Mouse (Mus musculus) embryonic facial prominence, embryonic 10.5 days (tissue): ENCODE measurements around the gene D8Ertd738e. TPM values are rescaled to one million over a fixed set of nuclear protein-coding genes. Genes with fewer than 3 reads are reported as not detected.

Source experiments
- DNase-seq: peaks from one replicate; pipeline ENCODE4 v3.0.0-alpha.2; 2017; ENCODE audit warnings: low spot score
- H3K27ac ChIP-seq: fragments of 300-500 bp; sonication (generic); replicated peaks from 2 replicates; pipeline ENCODE4 v1.5.1; 2016; ENCODE audit warnings: mild to moderate bottlenecking
- H3K27me3 ChIP-seq: fragments of 300-500 bp; sonication (generic); replicated peaks from 2 replicates; pipeline ENCODE4 v1.6.1; 2016; ENCODE audit warnings: low read depth, mild to moderate bottlenecking; ENCODE audit not compliant: poor library complexity, severe bottlenecking
- H3K36me3 ChIP-seq: fragments of 300-500 bp; sonication (generic); replicated peaks from 2 replicates; pipeline ENCODE4 v1.6.1; 2016; ENCODE audit warnings: mild to moderate bottlenecking, moderate library complexity
- H3K4me1 ChIP-seq: fragments of 300-500 bp; sonication (generic); 2 replicates; pipeline ENCODE4 v1.6.1; 2016
- H3K4me3 ChIP-seq: fragments of 300-500 bp; sonication (generic); 2 replicates; pipeline ENCODE4 v1.5.1; 2016; ENCODE audit warnings: mild to moderate bottlenecking, moderate library complexity
- H3K9me3 ChIP-seq: fragments of 300-500 bp; sonication (generic); 2 replicates; pipeline ENCODE4 v1.6.1; 2016; ENCODE audit warnings: mild to moderate bottlenecking
- whole genome bisulfite sequencing: fragments of 180-500 bp; shearing (Covaris S2); methylation state at CpG from one replicate; pipeline ENCODE4 v1.1.7; 2016; 5-methylcytosine and 5-hydroxymethylcytosine counted together
- polyA plus RNA-seq: library from polyadenylated mRNA; unstranded; fragments of >200 nt; fragmentation: Nextera tagmentation; extraction: Ambion mirVana; gene quantifications from 2 replicates; pipeline ENCODE4 v1.2.1, GENCODE M21; 2016

Gene D8Ertd738e
- polyA plus RNA-seq, 1 experiment from 2014 or later: 427 TPM

DNA sequence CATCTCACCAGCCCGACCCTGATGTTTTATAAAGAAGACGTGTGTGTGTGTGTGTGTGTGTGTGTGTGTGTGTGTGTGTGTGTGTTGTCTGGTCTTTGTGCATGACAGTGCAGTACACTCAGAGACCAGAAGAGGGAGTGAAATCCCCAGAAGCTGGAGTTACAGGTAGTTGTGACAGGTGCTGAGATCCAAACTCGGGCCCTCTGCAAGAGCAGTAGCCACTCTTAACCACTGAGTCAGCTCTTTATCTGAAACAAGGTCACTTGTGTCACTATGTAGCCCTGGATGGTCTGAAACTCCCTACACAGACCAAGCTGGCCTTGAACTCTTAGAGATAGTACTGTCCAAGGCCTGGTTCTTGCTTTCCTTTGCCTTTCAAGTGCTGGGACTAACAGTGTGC, 42.9 kb downstream of the D8Ertd738e start:
- H3K9me3 ChIP-seq: no peaks in the 10 kb centered on the region
- WGBS: 92% methylated on average over 3 of the region's 3 CpGs
- no peak for DNase-seq
- H3K36me3 ChIP-seq: peaks cover 48% of the 10 kb centered on the region
- H3K4me3 ChIP-seq: no peak overlapping the region
- H3K27me3 ChIP-seq: peaks cover 12% of the 10 kb centered on the region
- no peak overlapping the region for H3K27ac ChIP-seq
- H3K4me1 ChIP-seq: peaks cover 53% of the 10 kb centered on the region

DNA sequence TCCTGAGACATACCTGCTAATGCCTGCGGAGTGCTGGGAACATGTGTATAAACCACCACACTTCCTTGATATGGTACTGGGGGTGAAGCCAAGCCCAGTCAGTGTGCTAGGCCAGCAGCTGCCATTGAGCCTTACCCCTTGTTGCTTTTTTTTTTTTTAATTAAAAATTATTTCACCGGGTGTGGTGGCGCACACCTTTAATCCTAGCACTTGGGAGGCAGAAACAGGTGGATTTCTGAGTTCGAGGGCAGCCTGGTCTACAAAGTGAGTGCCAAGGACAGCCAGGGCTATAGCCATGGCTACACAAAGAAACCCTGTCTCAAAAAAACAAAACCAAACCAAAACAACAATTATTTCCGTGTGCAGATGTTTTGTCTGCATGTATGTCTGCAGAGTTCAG, 44.4 kb downstream of the D8Ertd738e start:
- Histone ChIP-seq H3K27me3 (peaks cover 18% of the 10 kb centered on the region), H3K27ac (no peak overlapping the region), H3K9me3 (no peaks in the 10 kb centered on the region), H3K4me3 (no peak overlapping the region), H3K36me3 (peaks cover 37% of the 10 kb centered on the region), H3K4me1 (peaks cover 65% of the 10 kb centered on the region)
- WGBS: 91% methylated on average over 5 of the region's 5 CpGs
- no peak for DNase-seq

DNA sequence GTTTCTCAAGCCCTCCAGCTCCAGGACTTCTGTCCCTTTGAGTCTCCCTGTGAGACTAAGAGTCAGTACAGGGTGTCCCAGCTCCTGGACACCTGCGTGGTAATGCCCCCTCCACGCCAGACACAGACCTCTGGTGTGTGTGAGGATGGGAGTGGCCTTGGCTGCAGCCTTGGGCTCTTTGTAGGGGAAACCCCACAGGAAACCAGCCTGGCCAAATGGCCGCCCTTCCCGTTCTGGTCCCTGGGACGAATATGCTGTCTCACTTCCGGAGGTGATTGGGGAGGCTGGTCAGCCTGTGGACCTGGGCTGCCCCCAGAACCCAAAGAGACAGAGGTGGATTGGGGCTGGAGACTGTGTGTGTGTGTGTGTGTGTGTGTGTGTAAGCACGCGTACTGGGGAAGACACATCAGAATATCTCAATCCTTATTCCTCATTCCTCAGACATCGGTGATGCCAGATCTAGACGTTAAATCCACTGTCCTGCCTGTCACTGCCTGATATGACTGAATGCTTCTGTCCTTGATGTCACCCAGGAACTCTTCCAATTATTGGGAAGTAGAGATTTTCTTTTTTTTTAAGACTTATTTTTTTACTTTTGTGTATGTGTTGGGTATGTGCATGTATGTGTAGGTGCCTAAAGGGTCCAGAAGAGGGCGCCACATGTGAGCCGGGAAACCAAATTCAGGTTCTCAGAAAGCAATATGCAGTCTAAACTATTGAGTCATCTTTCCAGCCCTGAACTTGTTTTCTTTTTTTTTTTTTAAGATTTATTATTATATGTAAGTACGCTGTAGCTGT, 45.3 kb downstream of the D8Ertd738e start:
- DNase-seq: no peak
- H3K36me3 ChIP-seq: peaks cover 28% of the 10 kb centered on the region
- H3K27ac ChIP-seq: peak overlapping the region; percentile 87
- WGBS: 54% methylated on average over 13 of the region's 13 CpGs
- peak overlapping the region; percentile 70 for H3K4me3 ChIP-seq
- H3K9me3 ChIP-seq: no peaks in the 10 kb centered on the region
- peaks cover 18% of the 10 kb centered on the region for H3K27me3 ChIP-seq
- peaks cover 69% of the 10 kb centered on the region for H3K4me1 ChIP-seq

DNA sequence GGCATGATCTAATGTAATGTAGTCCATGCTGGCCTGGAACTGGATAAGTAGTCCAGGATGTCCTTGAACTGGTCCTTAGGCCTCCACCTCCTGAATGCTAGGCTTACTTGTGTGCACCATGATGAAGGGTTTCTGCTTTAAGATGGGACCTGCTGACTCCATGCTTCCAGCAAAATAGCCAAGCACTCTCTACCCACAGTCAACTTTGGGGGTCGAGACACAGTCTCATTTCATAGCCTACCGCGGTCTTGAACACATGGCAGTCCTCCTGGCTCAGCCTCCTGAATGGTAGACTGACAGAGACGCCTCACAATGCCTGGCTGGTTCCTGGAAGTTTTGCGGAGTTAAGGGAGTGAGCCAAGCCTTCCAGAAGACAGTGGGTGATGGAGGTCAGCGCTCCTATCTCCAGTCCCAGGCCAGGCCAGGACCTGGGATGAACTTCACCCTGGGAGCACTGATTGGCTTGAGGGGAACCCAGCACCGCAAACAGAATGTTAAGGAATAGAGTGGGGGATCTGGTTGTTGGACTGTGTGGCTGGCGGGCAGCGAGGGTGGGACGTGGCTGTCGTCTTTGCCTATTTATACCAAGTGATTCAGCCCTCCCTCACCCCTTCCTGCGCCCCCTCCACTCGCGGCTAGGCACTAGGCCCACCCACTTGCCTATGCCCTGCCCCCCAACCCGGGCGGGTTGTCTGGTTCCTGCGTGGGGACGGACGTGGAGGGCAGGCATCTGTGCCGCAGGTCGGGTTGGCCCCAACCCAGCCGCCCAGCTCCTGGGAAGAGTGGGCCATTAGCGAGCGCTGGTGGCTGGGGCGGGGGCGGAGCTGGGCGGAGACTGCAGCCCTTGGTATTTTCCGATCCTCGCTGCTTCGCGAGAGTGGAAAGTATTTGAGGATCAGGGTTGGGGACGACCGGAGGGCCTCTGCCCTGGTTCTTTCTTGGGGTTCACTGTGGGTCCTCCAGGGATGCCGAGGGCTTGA, 46.3 kb downstream of the D8Ertd738e start:
- peak; percentile 82 for DNase-seq
- peaks cover 18% of the 10 kb centered on the region for H3K36me3 ChIP-seq
- no peaks in the 10 kb centered on the region for H3K9me3 ChIP-seq
- H3K27ac ChIP-seq: peak overlapping the region; percentile 87
- peaks cover 69% of the 10 kb centered on the region for H3K4me1 ChIP-seq
- H3K4me3 ChIP-seq: peak overlapping the region; percentile 70
- H3K27me3 ChIP-seq: peaks cover 18% of the 10 kb centered on the region
- WGBS: 10% methylated on average over 34 of the region's 34 CpGs

DNA sequence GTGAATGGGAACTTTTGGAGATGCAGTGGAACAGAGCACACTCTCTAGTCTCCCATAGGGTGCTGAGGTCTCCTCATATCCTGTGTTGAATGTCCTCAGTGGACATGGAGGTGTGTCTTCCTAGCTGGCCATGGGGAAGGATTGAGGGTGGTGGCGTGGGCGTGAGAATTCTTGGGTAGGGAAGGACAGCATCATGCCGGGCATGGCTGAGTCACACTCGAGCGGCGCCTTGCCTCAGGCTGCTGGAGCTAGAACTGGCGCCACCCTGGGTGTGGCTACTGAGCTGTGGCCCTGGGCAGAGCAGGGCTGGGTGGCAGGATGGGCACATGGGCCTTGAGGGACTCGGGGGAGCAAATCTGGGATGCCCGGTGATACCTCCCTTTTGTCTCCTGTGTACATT, 47.1 kb downstream of the D8Ertd738e start:
- Histone ChIP-seq H3K27ac (no peak overlapping the region), H3K36me3 (peaks cover 16% of the 10 kb centered on the region), H3K4me3 (peak overlapping the region; percentile 70), H3K27me3 (peaks cover 18% of the 10 kb centered on the region), H3K4me1 (peaks cover 69% of the 10 kb centered on the region), H3K9me3 (no peaks in the 10 kb centered on the region)
- WGBS: 88% methylated on average over 9 of the region's 9 CpGs
- DNase-seq: no peak

DNA sequence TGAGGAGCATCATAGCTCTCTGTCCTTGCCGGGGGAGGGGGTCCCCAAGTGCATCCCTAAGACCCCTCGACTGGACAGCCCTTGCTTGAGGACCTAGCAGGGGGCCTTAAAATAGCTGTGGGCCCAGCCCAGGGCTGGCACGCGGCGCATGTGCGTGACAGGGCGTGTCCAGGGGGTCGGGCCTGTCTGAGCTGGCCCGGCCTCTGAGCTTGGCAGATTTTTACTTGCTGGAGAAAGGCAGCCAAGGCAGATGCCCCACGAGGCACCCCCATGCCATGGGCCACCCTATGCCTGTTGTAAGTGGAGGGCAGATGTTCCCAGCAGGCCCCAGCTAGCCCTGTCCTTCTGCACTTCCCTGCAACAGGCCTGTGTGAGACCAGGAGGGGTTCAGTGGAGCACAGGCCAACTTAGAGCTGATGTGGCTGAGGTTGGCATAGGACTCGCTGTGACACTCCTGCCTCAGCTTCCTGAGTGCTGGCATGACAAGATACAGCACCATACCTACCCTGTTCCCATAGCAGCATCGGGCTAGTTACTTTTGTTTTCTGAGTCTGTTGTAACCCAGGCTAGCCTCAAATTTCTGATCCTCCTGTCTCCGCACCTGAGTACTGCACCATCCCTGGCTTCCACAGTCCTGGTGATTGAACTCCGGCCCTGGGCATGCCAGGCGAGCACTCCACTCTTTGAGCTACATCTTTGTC, 47.8 kb downstream of the D8Ertd738e start:
- Histone ChIP-seq H3K4me1 (peaks cover 73% of the 10 kb centered on the region), H3K27me3 (peaks cover 18% of the 10 kb centered on the region), H3K9me3 (no peaks in the 10 kb centered on the region), H3K36me3 (peaks cover 13% of the 10 kb centered on the region), H3K4me3 (peak overlapping the region; percentile 70), H3K27ac (peak overlapping the region; percentile 95)
- 62% methylated on average over 15 of the region's 15 CpGs for WGBS
- DNase-seq: no peak

DNA sequence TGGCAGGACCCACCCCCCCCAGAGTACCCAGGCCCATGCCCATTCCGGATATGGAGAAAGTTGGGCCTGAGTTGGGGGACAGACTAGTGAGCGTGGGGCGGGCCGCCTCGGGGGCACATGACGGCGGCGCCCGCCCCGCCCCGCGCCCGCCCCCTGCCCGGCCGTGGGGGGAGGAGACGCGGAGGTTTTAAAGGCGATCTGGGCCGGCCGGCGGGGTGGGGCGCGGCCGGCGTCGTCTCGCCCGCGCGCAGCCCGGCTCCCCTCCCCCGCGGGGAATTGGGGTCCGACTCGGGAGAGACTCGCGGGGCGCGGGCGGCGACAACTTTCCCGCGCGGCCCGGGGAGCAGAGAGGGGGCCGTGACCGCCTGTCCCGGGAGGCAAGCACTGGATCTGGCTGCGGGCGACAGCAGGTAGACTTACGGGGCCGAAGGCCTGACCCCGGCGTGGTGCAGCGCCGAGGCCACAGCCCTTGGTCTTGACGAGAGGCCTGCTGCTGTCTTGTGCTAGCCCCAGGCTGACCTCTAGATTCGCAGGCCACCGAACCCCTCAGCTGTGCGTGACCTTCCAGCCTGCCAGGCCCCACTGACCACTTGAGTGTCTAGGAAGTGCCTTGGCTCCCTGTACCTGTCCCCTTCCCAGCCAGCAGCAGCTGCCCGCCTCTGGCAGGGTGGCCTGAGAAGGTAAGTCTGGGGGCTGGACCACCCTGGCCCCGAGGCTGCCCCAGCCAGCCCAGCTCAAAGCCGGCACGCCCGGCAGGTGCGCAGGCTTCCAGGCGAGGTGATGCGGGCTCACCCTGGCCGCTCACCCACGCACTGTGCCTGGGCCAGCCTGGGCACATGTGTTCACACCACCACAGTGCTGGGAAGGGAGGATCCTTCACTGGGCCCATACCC, 48.6 kb downstream of the D8Ertd738e start:
- Histone ChIP-seq H3K27me3 (peaks cover 18% of the 10 kb centered on the region), H3K4me3 (peak overlapping the region; percentile 70), H3K4me1 (peaks cover 73% of the 10 kb centered on the region), H3K36me3 (peaks cover 7% of the 10 kb centered on the region; the same call in 1 of the 2 replicates), H3K9me3 (no peaks in the 10 kb centered on the region), H3K27ac (peak overlapping the region; percentile 95)
- WGBS: 4% methylated on average over 70 of the region's 70 CpGs
- peak; percentile 82 for DNase-seq

DNA sequence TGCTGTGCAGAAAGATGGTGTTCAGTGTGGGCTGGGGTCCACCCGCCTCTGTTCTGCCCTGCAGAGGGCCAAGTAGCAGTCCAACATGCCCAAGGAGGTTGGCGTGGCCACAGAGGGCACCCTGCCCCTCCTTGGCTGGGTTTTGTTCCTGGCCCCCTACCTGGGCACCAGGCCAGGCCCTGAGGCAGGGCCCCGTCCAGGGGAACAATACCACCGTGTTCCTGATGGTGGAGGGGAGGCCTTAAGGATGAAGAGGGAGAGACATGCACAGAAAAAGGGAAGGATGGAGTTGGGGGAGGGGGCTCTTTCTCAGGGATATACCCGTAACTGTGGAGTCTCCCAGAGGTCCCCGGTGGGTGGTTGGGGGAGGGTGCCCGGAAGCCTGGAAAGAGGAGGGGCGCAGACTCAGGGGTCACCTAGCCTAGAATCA, 49.4 kb downstream of the D8Ertd738e start:
- 21% methylated on average over 8 of the region's 8 CpGs for WGBS

DNA sequence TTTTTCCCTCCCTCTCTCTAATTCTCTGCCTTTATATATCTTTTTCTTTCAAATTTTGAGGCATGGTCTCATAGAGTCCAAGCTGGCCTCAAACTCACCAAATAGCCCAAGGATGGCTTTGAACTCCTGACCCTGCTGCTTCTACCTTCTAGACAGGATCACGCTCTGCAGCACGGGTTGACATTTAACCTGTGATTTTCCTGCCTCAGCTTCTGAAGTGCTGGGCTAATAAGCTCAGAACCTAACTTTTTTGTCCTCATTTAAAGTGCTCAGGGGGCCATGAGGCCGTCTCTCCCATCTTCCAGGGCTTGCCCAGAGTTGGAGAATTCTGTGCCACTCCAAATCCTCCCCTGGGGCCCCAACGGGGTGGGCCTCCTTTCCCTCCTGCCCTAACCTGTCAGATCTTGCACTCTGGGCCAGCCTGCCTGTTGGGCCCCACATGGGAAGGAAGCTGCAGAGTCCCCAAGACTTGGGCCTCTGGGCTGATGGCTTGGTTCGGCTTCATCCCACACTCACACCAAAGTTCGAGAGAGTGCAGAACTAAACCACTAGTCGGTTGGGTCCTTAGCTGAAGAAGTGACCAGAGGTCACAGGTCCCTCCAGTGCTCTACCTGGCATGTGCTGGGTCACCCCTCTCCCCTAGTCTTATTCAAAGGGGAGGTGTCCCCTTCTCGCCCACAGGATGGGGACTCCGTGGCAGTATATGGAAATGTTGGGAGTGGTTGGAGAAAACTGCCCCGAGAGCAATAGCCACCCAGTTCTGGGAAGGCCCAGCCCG, 50.0 kb downstream of the D8Ertd738e start:
- Histone ChIP-seq H3K4me3 (peak overlapping the region; percentile 70; the same call in 1 of the 2 replicates), H3K27ac (peak overlapping the region; percentile 95), H3K27me3 (peaks cover 18% of the 10 kb centered on the region), H3K9me3 (no peaks in the 10 kb centered on the region), H3K4me1 (peaks cover 73% of the 10 kb centered on the region), H3K36me3 (0 out of 2 replicates have a peak, but pooled peaks cover 4% of the 10 kb centered on the region)
- 50% methylated on average over 11 of the region's 11 CpGs for WGBS
- no peak for DNase-seq

More for the DNA sequence above, 49.4 kb downstream of the D8Ertd738e start:
- Histone ChIP-seq H3K27me3 (peaks cover 18% of the 10 kb centered on the region), H3K4me3 (peak overlapping the region; percentile 70), H3K4me1 (peaks cover 73% of the 10 kb centered on the region), H3K27ac (peak overlapping the region; percentile 95), H3K9me3 (no peaks in the 10 kb centered on the region), H3K36me3 (peaks cover 4% of the 10 kb centered on the region; the same call in 1 of the 2 replicates)
- no peak for DNase-seq

DNA sequence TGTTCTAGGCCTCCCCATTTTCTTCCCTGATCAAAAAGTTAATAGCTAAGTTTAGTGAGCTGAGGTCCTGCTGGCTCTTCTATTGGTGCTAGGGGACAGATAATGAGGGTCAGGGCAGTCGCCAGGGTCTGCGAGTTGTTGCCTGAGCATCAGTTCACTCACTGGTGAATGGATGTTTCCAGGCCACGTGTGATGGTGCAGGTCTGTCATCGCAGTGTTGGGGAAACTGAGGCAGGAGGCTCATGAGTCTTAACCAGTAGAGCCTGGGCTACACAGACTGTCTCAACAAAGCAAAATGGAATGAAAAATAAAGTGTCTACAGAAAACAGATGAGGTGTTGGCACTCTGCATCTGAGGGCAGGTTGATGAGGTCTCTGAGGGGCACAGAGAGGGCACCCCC, 50.6 kb downstream of the D8Ertd738e start:
- H3K4me3 ChIP-seq: peak overlapping the region; percentile 70
- H3K4me1 ChIP-seq: peaks cover 69% of the 10 kb centered on the region
- DNase-seq: no peak
- no peaks in the 10 kb centered on the region for H3K9me3 ChIP-seq
- H3K36me3 ChIP-seq: 0 out of 2 replicates have a peak, but pooled peaks cover 4% of the 10 kb centered on the region
- peak overlapping the region; percentile 95 for H3K27ac ChIP-seq
- H3K27me3 ChIP-seq: peaks cover 18% of the 10 kb centered on the region
- 18% methylated on average over 4 of the region's 4 CpGs for WGBS
